Mouse (Mus musculus) bone marrow, adult 2 months (tissue): ENCODE results near the gene Nrf1.

Source experiments
- CTCF ChIP-seq: fragments of 200-500 bp; IDR thresholded peaks from 2 replicates; pipeline ENCODE4 v1.5.1; 2011; ENCODE audit warnings: low read length, control low read depth; ENCODE audit not compliant: control insufficient read depth, insufficient read depth
- POLR2A ChIP-seq: fragments of 200-500 bp; IDR thresholded peaks from 2 replicates; pipeline ENCODE4 v1.6.1; 2011; ENCODE audit warnings: low read depth, mild to moderate bottlenecking, control low read depth, low read length, borderline replicate concordance; ENCODE audit not compliant: control insufficient read depth

GRCm38 (mm10) chr6:30106091-30106490, 58.3 kb downstream of the Nrf1 start:
- no peak for TF ChIP-seq CTCF
- no peak for TF ChIP-seq POLR2A
